Mouse (Mus musculus) limb, embryonic 13.5 days (tissue): Measurements from ENCODE around the gene Rtl8c. TPM values are rescaled to one million over a fixed set of nuclear protein-coding genes. Genes with fewer than 3 reads are reported as not detected.
"Not testable (repeated sequence)": the region's sequence is repeated elsewhere in the genome, so short reads cannot be mapped to it uniquely, and the experiment has no call there.

Experiments used
- ATAC-seq: fragments of 200-750 bp; cut with Nextera tagmentation; 2 replicates; pipeline ENCODE4 v1.8.0; 2017; ENCODE audit warnings: low read depth, moderate number of reproducible peaks, moderate TSS enrichment; ENCODE audit not compliant: low FRiP score
- H3K27ac ChIP-seq: fragments of 300-500 bp; sonication (generic); 2 replicates; pipeline ENCODE4 v1.5.1; 2015; ENCODE audit warnings: inconsistent platforms, mild to moderate bottlenecking, moderate library complexity
- H3K27me3 ChIP-seq: fragments of 300-500 bp; sonication (generic); 2 replicates; pipeline ENCODE4 v1.6.1; 2015; ENCODE audit warnings: mild to moderate bottlenecking, inconsistent platforms
- H3K36me3 ChIP-seq: fragments of 300-500 bp; sonication (generic); 2 replicates; pipeline ENCODE4 v1.6.1; 2015; ENCODE audit warnings: inconsistent platforms, mild to moderate bottlenecking, moderate library complexity
- H3K4me1 ChIP-seq: fragments of 300-500 bp; sonication (generic); 2 replicates; pipeline ENCODE4 v1.6.1; 2015; ENCODE audit warnings: inconsistent platforms
- H3K4me2 ChIP-seq: fragments of 300-500 bp; sonication (generic); replicated peaks from 2 replicates; pipeline ENCODE4 v1.6.1; 2015; ENCODE audit warnings: inconsistent platforms, mild to moderate bottlenecking, moderate library complexity
- H3K4me3 ChIP-seq: fragments of 300-500 bp; sonication (generic); 2 replicates; pipeline ENCODE4 v1.5.1; 2015; ENCODE audit warnings: moderate library complexity, mild to moderate bottlenecking, inconsistent platforms
- H3K9ac ChIP-seq: fragments of 300-500 bp; sonication (generic); 2 replicates; pipeline ENCODE4 v1.6.1; 2015; ENCODE audit warnings: mild to moderate bottlenecking, inconsistent platforms
- H3K9me3 ChIP-seq: fragments of 300-500 bp; sonication (generic); 2 replicates; pipeline ENCODE4 v1.6.1; 2016; ENCODE audit warnings: inconsistent platforms
- WGBS: fragments of 180-500 bp; shearing (Covaris S2); methylation state at CpG from one replicate; pipeline ENCODE4 v1.1.7; 2015; 5-methylcytosine and 5-hydroxymethylcytosine counted together
- polyA plus RNA-seq: library from polyadenylated mRNA; unstranded; fragments of >200 nt; fragmentation: Nextera tagmentation; extraction: Ambion mirVana; gene quantifications from 2 replicates; pipeline ENCODE4 v1.2.1, GENCODE M21; 2015

Rtl8c gene
- 52.9 and 56.7 TPM in 2 replicates for polyA plus RNA-seq

DNA sequence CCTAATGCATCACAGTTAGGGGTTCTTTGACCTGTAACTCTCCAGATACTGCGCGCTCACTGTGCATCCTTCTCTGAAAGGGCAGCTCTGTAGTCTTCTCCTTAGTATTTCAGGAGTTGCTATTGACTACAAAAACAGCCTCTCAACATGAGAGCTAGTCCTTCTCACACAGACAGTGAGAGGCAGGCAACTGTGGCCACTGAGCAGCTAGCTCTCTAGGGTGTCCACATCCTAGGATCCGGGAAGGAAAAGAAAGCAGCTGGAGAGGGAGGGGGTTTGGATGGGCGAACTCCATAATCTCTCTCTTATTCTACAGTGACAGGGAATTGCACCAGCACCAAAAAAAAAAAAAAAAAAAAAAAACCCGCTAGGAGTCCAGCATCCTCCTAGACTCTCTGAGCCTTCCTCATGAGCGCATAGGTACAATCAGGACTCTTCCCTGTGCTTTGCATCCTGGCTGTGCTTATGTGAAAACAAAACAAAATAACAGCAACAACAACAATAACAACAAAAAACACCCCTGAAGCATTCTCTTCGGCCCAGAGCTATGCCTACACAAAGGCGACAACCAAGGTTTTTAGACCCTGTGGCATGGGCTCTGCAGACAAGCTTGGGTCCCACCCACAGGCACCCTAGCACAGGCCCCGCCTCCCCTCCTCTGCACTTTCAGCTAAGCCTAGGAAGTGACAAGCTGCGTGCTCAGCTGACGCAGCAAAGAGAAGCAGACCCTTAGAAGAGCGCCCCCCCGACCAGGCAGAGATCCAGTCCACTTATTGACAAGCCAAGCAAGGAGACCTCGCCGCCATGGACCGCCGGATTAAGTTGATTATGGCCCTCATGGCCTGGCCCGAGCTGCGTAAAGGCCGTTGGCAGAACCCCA, at the start of gene Rtl8c:
Gene Rtl8c (plus strand): TSS at position 791 of the 880 bp plus-strand sequence.
- peak within 1 kb of the TSS; percentile 49 for H3K4me3 ChIP-seq
- WGBS = 18% methylated on average over 20 of the region's 20 CpGs
- peak; percentile 96 for ATAC-seq

DNA sequence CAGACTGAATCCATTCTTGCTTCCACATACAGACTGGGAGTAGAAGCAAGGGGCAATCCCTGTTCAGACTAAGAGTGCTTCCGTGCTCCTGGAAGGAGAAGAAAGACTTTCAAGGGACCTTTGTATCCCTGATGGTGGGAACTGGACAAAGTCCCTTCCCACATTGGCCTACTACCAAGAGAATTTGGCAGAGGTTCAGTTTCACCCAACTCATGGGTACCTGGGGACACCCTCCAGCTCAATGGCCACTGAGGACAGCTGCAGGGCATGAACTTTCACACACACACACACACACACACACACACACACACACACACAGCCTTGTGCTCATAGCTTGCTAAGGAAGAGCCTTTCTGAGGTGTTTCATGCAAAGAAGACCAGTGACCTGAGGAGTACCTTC, 28.5 kb upstream of the Rtl8c start:
- H3K4me3 ChIP-seq = no peak overlapping the region
- ATAC-seq = no peak
- H3K9ac ChIP-seq = no peak overlapping the region
- H3K27ac ChIP-seq = no peak overlapping the region
- no peaks in the 10 kb centered on the region for H3K36me3 ChIP-seq
- 90% methylated on average over 1 of the region's 1 CpGs for WGBS
- H3K4me1 ChIP-seq = no peaks in the 10 kb centered on the region
- H3K27me3 ChIP-seq = no peaks in the 10 kb centered on the region
- no peaks in the 10 kb centered on the region for H3K9me3 ChIP-seq
- no peak overlapping the region for H3K4me2 ChIP-seq

More for the DNA sequence above, at the start of gene Rtl8c:
- H3K9ac ChIP-seq = peak within 1 kb of the TSS; percentile 62
- no peaks in the 10 kb centered on the region for H3K36me3 ChIP-seq
- H3K4me1 ChIP-seq = no peaks in the 10 kb centered on the region
- H3K9me3 ChIP-seq = no peaks in the 10 kb centered on the region
- H3K27me3 ChIP-seq = no peaks in the 10 kb centered on the region
- no peak within 1 kb of the TSS for H3K27ac ChIP-seq
- peak within 1 kb of the TSS; percentile 59 for H3K4me2 ChIP-seq

DNA sequence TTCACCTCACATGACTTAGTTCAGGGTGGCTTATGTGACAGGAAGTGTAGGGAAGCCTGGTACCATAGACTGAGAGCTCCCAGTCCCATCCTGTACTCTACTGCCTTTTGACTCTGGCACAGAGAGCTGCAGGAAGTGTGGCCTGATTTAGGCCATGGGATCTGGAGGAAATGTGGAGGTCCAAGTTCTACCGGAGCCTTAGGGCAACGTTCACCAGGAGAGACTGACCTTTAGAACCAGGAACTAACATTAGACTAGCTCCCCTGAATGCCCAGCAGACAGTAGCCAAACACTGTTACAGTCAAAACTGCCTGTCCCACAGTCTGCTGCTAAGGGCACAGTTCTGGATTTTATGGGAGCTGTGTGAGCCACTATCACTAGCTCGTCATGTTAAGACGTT, 26.4 kb upstream of the Rtl8c start:
- 90% methylated on average over 2 of the region's 4 CpGs for WGBS
- H3K27me3 ChIP-seq, H3K4me1 ChIP-seq, H3K4me2 ChIP-seq, H3K9ac ChIP-seq, H3K27ac ChIP-seq, H3K9me3 ChIP-seq, H3K36me3 ChIP-seq, H3K4me3 ChIP-seq, ATAC-seq: not testable (repeated sequence)

DNA sequence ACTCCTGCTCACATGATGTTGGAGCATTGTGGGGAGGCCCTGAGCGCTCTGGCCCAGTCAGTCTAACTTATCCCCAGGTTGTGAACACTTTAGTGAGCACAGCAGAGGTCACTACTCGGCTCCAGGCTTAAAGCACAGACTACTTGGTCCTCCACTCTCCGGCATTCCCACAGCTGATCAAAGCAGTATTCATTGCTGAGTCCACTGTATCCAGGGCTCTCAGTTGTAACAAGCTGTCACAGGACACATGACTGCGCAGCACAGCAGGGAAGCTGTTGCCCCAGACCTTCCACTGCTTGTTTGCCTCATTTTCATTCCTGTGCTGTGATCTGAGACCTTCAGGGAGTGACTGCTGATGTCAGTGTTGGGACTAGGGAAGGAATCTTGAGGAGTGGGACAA, 24.4 kb upstream of the Rtl8c start:
- not testable (repeated sequence) for H3K4me3 ChIP-seq, ATAC-seq, H3K27me3 ChIP-seq, H3K4me1 ChIP-seq, H3K9me3 ChIP-seq, H3K36me3 ChIP-seq, H3K27ac ChIP-seq, H3K9ac ChIP-seq, H3K4me2 ChIP-seq
- WGBS = 70% methylated on average over 3 of the region's 4 CpGs

DNA sequence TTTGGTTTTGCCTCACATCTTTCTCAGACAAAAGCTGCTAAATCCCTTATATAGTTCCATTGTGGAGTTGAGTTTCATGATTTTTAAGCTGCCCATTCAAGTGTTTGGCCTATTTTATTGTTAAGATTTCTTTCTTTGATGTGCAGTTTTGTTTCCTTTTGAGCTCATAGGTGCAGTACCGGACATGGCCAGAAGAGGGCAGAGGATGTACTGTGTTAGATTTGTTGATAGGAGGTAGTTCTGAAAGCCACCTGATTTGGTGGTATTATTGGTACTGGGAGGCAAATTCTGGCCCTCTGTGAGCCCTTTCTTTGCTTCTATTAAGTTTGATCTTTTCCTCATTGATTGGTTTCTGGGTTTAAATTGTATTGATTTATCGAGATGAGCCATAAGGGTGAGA, 7.8 kb upstream of the Rtl8c start:
- H3K4me2 ChIP-seq, H3K9me3 ChIP-seq, H3K4me3 ChIP-seq, H3K9ac ChIP-seq, ATAC-seq, H3K4me1 ChIP-seq, H3K27ac ChIP-seq, H3K27me3 ChIP-seq, H3K36me3 ChIP-seq: not testable (repeated sequence)
- WGBS = 42% methylated on average over 2 of the region's 2 CpGs

DNA sequence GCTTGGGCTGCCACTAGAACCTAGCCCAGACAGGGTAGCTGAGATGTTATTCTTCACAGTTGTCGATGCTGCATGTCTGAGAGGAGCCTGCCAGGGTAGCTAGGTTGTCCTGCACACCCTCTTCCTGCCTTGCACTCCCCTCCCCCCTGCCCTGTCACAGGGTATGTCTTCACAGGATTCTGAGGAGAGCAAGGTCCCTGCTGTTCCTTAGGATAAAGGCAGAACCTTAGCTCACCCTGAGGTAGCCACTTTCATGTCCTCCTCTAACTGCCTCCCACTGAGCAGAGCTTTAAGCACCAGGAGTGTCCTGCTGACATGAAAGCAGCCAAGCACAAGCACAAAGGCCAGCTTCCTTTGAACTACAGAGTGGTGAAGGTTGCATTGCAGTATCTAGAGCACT, 1.7 kb upstream of the Rtl8c start:
- H3K4me1 ChIP-seq, ATAC-seq, H3K27ac ChIP-seq, H3K9ac ChIP-seq, H3K9me3 ChIP-seq, H3K4me3 ChIP-seq, H3K27me3 ChIP-seq, H3K4me2 ChIP-seq, H3K36me3 ChIP-seq: not testable (repeated sequence)
- WGBS = 11% methylated on average over 1 of the region's 1 CpGs

DNA sequence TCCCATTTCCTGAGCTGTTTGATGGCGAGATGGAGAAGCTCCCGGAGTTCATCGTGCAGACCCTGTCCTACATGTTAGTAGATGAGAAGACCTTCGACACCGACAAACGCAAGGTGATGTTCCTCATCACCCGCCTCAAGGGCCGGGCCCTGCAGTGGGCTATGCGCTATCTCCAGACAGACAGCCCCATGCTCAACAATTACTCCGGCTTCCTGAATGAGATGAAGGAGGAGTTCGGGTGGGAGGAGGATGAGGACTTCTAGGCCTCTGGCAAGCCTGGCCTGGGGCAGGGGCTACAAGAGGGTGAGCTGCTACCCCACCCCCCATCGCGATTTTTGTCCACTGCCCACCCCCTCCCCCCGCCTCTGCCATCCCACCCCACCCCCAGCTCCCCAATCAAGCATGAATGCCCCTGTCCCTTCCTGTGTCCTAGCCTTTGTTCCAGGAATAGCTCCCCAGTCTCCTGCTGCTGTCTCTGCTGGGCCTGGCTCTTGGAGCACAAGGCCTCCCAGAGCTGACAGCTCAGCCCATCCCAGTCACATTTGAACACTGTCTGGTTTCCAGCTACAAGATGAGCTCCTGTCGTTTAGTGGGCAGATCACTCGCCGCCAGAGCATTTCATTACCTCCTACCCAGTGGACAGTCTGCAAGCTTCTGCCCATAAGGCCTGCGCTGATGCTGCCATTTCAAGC, 436 bp downstream of the Rtl8c start:
- Histone ChIP-seq H3K4me1 (no peaks in the 10 kb centered on the region), H3K36me3 (no peaks in the 10 kb centered on the region), H3K9ac (peak overlapping the region; percentile 62), H3K9me3 (no peaks in the 10 kb centered on the region), H3K4me3 (peak overlapping the region; percentile 49), H3K4me2 (peak overlapping the region; percentile 59), H3K27me3 (no peaks in the 10 kb centered on the region), H3K27ac (no peak overlapping the region)
- ATAC-seq = peak; percentile 44
- 22% methylated on average over 18 of the region's 18 CpGs for WGBS

DNA sequence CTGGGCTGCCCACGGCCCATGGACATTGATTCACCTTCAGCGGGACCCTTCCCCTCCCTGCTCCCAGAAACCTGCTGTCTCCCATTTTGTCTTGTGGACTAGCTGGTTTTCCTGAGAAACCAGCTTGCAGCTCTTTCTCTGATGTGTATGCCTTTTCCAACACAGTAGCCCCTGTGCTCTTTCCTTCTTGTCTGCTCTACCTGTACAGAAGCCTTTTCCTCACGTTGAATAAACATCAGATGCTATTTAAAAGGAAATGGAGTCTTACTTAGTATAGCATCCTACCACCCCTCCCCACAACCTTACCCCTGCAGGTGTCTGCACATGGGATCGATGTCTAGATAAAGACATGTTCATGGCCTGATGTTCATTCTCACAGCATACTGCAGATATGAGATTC, 1.0 kb downstream of the Rtl8c start, which contains the start of gene Gm14597:
Gene Gm14597 (minus strand): TSS at position 101 of the 400 bp plus-strand sequence.
- ATAC-seq, H3K36me3 ChIP-seq, H3K4me1 ChIP-seq, H3K9me3 ChIP-seq, H3K27me3 ChIP-seq, H3K27ac ChIP-seq: not testable (repeated sequence)
- H3K9ac ChIP-seq = peak within 1 kb of the TSS; percentile 62
- WGBS = 66% methylated on average over 3 of the region's 4 CpGs
- peak within 1 kb of the TSS; percentile 59 for H3K4me2 ChIP-seq
- peak within 1 kb of the TSS; percentile 49 for H3K4me3 ChIP-seq

DNA sequence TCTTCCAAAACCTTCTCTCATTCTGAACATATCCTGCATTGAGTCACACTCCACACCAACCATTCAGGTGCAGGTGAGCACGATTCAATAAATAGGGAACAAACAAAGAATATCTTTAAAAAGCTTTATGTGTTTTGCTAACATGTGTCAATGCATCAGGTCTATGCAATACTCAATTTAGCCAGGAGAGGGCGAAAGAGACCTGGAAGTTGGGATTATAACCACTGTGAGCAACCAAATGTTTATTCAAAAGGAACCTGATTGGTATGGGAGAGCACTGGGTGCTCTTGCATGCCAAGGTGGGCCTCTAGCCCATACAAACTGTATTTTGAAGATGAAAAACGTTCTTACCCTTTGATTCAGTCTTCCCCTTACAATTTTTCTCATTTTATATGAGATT, 2.7 kb downstream of the Rtl8c start:
- Histone ChIP-seq H3K9me3 (no peaks in the 10 kb centered on the region), H3K4me3 (no peak overlapping the region), H3K36me3 (no peaks in the 10 kb centered on the region), H3K27me3 (no peaks in the 10 kb centered on the region), H3K4me1 (no peaks in the 10 kb centered on the region), H3K4me2 (no peak overlapping the region), H3K27ac (no peak overlapping the region), H3K9ac (no peak overlapping the region)
- ATAC-seq = no peak
- 4% methylated on average over 3 of the region's 3 CpGs for WGBS

DNA sequence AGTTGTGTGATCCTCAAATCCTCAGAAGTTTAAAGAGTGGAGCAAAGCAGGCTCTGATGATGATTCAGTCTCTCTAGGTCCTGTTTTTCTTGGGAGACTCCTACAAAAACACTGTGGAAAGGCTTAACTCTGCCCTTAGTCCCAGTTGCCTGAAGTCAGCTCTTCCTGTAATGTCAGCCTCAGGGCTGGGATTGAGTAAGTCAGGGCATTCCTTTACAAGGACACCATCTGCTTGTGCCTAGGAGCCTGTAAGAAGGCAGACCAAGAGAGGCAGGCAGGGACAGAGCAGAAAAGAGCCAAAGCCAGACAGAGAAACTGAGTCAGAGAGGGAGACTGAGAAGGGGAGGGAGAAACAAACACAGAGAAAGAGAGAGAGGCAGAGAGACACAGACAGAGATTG, 3.6 kb downstream of the Rtl8c start:
- H3K36me3 ChIP-seq = not testable (repeated sequence)

DNA sequence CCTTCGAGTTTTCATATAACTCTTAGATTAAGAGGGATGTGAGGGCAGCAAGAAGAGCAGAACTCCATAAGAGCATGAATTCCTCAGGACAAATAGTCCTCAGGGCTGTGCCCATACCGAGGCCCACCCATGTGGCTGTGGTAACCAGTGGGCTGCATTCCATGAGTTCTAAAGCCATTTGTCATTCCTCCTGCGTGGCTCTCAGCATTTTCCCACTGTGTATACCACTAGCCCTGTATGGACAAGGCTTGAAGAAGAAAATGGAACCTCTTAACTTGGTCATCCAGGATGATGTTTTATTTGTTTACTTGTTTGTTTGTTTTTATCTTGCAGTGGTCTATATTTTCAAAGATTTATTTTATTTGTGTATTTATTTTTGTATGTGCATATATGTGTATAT, 30.3 kb downstream of the Rtl8c start:
- H3K9me3 ChIP-seq, H3K4me2 ChIP-seq, H3K27ac ChIP-seq, H3K4me3 ChIP-seq, H3K27me3 ChIP-seq, H3K9ac ChIP-seq, ATAC-seq, H3K4me1 ChIP-seq, H3K36me3 ChIP-seq: not testable (repeated sequence)
- 64% methylated on average over 3 of the region's 3 CpGs for WGBS

More for the DNA sequence above, 3.6 kb downstream of the Rtl8c start:
- H3K9me3 ChIP-seq, H3K4me1 ChIP-seq, H3K27ac ChIP-seq, H3K4me3 ChIP-seq, H3K4me2 ChIP-seq, H3K9ac ChIP-seq, ATAC-seq, H3K27me3 ChIP-seq: not testable (repeated sequence)

DNA sequence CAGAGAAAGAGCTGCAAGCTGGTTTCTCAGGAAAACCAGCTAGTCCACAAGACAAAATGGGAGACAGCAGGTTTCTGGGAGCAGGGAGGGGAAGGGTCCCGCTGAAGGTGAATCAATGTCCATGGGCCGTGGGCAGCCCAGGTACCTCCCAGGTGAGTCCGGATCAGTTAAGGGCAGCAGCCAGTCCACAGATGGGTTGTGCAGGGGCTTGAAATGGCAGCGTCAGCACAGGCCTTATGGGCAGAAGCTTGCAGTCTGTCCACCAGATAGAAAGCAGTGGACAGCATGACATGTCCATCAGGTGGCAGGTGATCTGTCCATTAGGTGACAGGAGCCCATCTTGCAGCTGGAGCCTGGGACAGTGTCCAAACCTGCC, 34.8 kb downstream of the Rtl8c start:
- H3K36me3 ChIP-seq, H3K27me3 ChIP-seq, H3K27ac ChIP-seq, H3K9ac ChIP-seq, H3K4me1 ChIP-seq, H3K9me3 ChIP-seq, ATAC-seq: not testable (repeated sequence)
- WGBS = 64% methylated on average over 4 of the region's 4 CpGs
- Histone ChIP-seq H3K4me3 (peak overlapping the region; percentile 28), H3K4me2 (peak overlapping the region; percentile 51)
